Mouse (Mus musculus): Measurements from ENCODE around the gene Mpig6b. TPM values are rescaled to one million over a fixed set of nuclear protein-coding genes. Genes with fewer than 3 reads are reported as not detected.
A peak's percentile ranks its signal among the peaks of the same experiment; 100 is the strongest.

The Mpig6b gene
- polyA plus RNA-seq, 1 experiment from 2014 or later: 0.15 TPM

DNA sequence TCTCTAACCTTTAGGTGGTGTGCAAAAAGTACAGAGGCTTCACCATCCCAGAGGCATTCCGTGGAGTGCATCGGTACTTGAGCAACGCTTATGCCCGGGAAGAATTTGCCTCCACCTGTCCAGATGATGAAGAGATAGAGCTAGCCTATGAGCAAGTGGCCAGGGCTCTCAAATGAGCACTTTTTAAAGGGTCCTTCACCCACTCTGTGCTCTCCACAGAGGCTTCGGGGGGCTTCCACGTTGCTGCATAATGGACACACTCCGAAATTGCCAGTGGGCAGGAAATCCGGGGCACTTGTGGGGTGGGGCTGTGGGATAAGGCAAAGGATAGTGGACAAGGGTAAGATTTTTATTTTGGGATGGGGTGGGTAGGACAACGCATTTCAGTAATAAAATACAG is 7.7 kb downstream of the Mpig6b start:
- H3K9me3 ChIP-seq (replicated peaks; ENCODE audit: control insufficient read depth, low read length, poor library complexity, severe bottlenecking): no peaks in the 10 kb centered on the region
- peaks cover 5% of the 10 kb centered on the region; the same call in 1 of the 2 replicates for H3K36me3 ChIP-seq (ENCODE audit: control insufficient read depth, insufficient read depth, low read length)
- H3K4me1 ChIP-seq (ENCODE audit: control insufficient read depth, insufficient read depth, low read length): peaks cover 15% of the 10 kb centered on the region
- peak overlapping the region; percentile 85 for H3K27ac ChIP-seq (ENCODE audit: low read length)
- H3K4me3 ChIP-seq (ENCODE audit: low read depth, low read length): peak overlapping the region; percentile 80
- WGBS: 69% methylated on average over 9 of the region's 9 CpGs
- H3K27me3 ChIP-seq (ENCODE audit: control insufficient read depth, insufficient read depth, low read depth, low read length): no peaks in the 10 kb centered on the region; the same call in 1 of the 2 replicates
- peak overlapping the region; percentile 76; the same call in 1 of the 2 replicates for H3K9ac ChIP-seq (ENCODE audit: low read depth, low read length)
- peak overlapping the region; percentile 94 for H3K4me2 ChIP-seq (ENCODE audit: low read length)
- 0 out of 2 replicates have a peak, but pooled peaks have one; percentile 0 for ATAC-seq

DNA sequence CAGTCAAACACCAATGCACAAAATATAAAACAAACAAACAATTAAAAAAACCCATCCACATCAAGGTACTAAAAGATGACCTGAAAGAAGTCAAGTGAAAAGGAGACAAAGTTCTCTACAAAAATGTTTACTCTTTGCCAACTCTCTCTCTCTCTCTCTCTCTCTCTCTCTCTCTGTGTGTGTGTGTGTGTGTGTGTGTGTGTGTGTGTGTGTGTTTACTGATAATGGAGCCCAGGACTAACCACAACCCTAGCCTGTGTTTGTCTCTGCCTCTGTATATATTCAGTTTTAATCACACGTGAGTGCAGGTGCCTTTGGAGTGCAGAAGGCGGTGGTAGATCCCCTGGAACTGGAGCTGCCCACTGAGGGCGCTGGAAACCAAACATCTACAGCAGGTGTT is 8.9 kb downstream of the Mpig6b start:
- no peak overlapping the region for H3K4me3 ChIP-seq (ENCODE audit: low read depth, low read length)
- no peak overlapping the region for H3K4me2 ChIP-seq (ENCODE audit: low read length)
- peaks cover 5% of the 10 kb centered on the region; the same call in 1 of the 2 replicates for H3K36me3 ChIP-seq (ENCODE audit: control insufficient read depth, insufficient read depth, low read length)
- 87% methylated on average over 3 of the region's 3 CpGs for WGBS
- H3K4me1 ChIP-seq (ENCODE audit: control insufficient read depth, insufficient read depth, low read length): peaks cover 15% of the 10 kb centered on the region
- no peak overlapping the region for H3K9ac ChIP-seq (ENCODE audit: low read depth, low read length)
- no peaks in the 10 kb centered on the region for H3K27me3 ChIP-seq (ENCODE audit: control insufficient read depth, insufficient read depth, low read depth, low read length)
- no peak overlapping the region for H3K27ac ChIP-seq (ENCODE audit: low read length)
- ATAC-seq: no peak
- no peaks in the 10 kb centered on the region for H3K9me3 ChIP-seq (replicated peaks; ENCODE audit: control insufficient read depth, low read length, poor library complexity, severe bottlenecking)

DNA sequence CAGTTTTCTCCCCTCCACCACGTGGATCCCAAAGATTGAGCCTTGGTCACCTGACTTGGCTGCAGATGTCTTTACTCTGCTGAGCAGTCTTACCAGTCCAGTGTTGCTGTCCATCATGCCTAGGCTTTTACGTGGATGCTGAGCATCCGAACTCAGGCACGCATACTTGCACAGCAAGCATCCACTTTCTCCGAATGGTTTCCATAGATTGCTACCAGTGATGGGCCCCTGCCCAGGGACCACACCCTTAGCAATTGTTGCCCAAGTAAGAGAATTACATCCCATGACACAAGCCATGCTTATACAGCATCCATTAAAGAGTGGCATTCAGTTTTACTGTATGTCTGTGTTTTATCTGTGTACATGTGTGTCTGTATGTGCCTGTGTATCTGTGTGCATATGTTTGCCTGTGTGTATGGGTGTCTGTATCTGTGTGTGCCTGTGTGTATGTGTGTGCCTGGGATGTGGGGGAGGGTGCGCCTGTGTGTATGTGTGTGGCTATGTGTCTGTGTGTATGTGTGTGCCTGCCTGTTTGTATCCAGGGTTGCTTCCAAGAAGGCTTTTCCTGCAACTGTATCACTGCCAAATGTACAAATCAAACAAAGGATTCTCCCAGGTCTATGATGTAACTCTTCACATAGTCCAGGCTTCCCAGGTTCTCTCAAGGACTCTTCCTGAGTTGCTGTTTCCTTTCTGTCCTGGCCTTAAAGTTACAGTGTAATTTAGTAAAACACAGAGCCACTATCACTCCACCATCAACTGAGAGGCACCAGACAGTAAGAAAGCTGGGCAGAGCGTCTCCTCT is 10.1 kb downstream of the Mpig6b start:
- H3K4me3 ChIP-seq (ENCODE audit: low read depth, low read length): no peak overlapping the region
- H3K4me2 ChIP-seq (ENCODE audit: low read length): no peak overlapping the region
- no peaks in the 10 kb centered on the region for H3K9me3 ChIP-seq (replicated peaks; ENCODE audit: control insufficient read depth, low read length, poor library complexity, severe bottlenecking)
- H3K27ac ChIP-seq (ENCODE audit: low read length): no peak overlapping the region
- H3K4me1 ChIP-seq (ENCODE audit: control insufficient read depth, insufficient read depth, low read length): peaks cover 18% of the 10 kb centered on the region
- ATAC-seq: no peak
- H3K27me3 ChIP-seq (ENCODE audit: control insufficient read depth, insufficient read depth, low read depth, low read length): no peaks in the 10 kb centered on the region
- H3K9ac ChIP-seq (ENCODE audit: low read depth, low read length): no peak overlapping the region
- 91% methylated on average over 7 of the region's 7 CpGs for WGBS
- H3K36me3 ChIP-seq (ENCODE audit: control insufficient read depth, insufficient read depth, low read length): no peaks in the 10 kb centered on the region

DNA sequence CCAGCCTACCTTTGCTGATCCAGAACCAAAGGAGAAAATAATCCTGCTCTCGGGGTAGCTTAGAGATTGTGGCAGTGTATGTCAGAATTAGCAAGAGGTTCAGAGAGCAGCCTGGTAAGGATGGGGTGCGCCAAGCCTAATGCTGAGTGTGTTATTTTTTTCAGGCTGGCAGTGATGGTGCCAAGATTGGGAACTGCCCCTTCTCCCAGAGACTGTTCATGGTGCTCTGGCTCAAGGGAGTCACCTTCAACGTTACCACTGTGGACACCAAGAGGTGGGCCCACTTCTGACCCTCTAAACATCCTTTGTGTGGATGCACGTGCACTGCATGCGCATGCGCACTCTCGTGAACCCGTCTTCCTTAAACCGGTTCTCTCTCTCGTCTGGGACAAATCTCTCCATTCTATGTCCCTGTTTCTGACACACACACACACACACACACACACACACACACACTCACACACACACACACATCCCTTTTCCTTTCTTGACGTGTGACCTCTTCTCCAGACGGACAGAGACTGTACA is 13.6 kb downstream of the Mpig6b start:
- WGBS: 69% methylated on average over 12 of the region's 12 CpGs
- Histone ChIP-seq H3K4me2 (ENCODE audit: low read length) (peak overlapping the region; percentile 41), H3K27ac (ENCODE audit: low read length) (0 out of 2 replicates have a peak overlapping the region, but pooled peaks have one; percentile 71), H3K4me3 (ENCODE audit: low read depth, low read length) (no peak overlapping the region), H3K4me1 (ENCODE audit: control insufficient read depth, insufficient read depth, low read length) (peaks cover 11% of the 10 kb centered on the region), H3K27me3 (ENCODE audit: control insufficient read depth, insufficient read depth, low read depth, low read length) (no peaks in the 10 kb centered on the region), H3K36me3 (ENCODE audit: control insufficient read depth, insufficient read depth, low read length) (no peaks in the 10 kb centered on the region), H3K9me3 (replicated peaks; ENCODE audit: control insufficient read depth, low read length, poor library complexity, severe bottlenecking) (no peaks in the 10 kb centered on the region), H3K9ac (ENCODE audit: low read depth, low read length) (no peak overlapping the region)
- ATAC-seq: no peak

DNA sequence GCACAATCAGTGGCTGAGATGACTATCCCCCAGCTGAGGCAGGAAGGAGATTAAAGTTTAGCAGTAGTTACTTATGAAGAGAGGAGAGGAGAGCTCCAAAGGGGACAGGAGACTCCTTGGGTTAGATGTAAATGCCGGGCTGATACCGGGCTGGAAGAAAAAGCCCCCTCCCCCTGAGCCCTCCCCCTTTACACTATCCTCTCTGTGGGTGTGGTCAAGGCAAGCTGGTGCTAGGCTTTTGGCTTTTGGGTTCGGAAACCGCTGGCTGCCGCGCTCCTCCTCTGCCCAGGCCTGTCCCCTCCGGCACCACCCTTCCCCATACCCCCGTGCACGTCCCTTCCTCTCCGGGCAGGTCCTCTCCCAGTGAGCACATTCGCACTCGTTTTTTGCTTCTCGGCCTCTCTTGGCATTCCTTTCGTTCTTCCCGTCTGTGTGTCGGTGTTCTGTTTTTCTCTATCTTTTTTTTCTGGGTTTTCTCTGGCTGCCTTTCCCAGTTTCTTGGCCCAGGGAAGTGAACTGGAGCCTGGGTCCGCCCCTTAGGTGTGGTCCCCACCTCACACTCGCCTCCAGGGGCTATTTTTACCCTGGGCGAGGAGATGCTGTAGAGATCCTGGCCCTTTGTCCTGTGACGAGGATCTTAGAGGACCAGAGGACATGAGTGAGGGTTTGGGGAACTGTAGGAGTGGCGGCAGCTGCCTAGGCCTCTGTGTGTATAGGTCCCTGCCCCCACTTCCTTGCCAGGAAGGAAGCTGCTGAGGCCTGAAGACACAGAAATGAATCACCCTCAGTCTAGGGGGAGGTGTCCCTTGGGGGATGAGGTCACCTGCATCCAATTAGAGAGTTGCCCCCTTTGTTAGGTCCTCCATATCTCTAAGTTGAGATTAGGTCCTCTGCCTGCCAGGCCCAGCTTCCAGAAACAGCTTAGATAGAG is 14.6 kb downstream of the Mpig6b start:
- Histone ChIP-seq H3K9ac (ENCODE audit: low read depth, low read length) (peak overlapping the region; percentile 30), H3K4me2 (ENCODE audit: low read length) (peak overlapping the region; percentile 41), H3K4me1 (ENCODE audit: control insufficient read depth, insufficient read depth, low read length) (peaks cover 11% of the 10 kb centered on the region), H3K9me3 (replicated peaks; ENCODE audit: control insufficient read depth, low read length, poor library complexity, severe bottlenecking) (no peaks in the 10 kb centered on the region), H3K27me3 (ENCODE audit: control insufficient read depth, insufficient read depth, low read depth, low read length) (no peaks in the 10 kb centered on the region), H3K36me3 (ENCODE audit: control insufficient read depth, insufficient read depth, low read length) (no peaks in the 10 kb centered on the region), H3K27ac (ENCODE audit: low read length) (peak overlapping the region; percentile 71), H3K4me3 (ENCODE audit: low read depth, low read length) (peak overlapping the region; percentile 35)
- ATAC-seq: peak; percentile 47
- WGBS: 3% methylated on average over 21 of the region's 21 CpGs

DNA sequence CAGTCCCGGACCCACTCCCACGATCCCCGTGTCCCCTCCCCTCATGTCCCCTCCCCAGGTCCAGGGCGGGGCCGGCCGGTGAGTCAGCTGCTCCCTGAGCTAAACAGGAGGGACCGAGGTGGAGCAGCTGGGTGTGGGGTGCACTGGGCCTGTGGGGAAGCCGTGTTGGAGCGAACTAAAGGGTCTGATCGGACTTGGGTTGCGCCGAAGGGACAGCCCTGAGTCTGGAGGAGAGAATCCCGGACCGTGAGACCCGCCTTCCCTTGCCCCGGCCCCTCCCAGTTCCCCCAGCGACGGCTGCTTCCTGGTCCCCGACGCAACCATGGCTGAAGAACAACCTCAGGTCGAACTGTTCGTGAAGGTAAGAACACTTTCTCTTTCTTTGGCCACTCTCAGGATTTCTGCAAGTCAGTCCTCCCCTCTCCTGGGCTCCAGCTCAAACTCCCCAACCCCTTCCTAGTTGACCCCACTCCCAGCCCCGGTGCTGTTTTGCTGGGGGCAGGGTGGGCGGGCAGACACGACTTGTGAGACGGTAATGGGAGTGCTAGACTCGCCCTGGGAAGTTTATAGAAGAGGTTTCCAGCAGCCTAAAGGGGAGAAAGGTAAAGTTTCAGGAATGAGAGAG is 15.7 kb downstream of the Mpig6b start:
- peak overlapping the region; percentile 41 for H3K4me2 ChIP-seq (ENCODE audit: low read length)
- ATAC-seq: no peak
- 1% methylated on average over 27 of the region's 27 CpGs for WGBS
- H3K9ac ChIP-seq (ENCODE audit: low read depth, low read length): peak overlapping the region; percentile 61
- peak overlapping the region; percentile 75 for H3K27ac ChIP-seq (ENCODE audit: low read length)
- no peaks in the 10 kb centered on the region for H3K27me3 ChIP-seq (ENCODE audit: control insufficient read depth, insufficient read depth, low read depth, low read length)
- H3K36me3 ChIP-seq (ENCODE audit: control insufficient read depth, insufficient read depth, low read length): no peaks in the 10 kb centered on the region
- no peaks in the 10 kb centered on the region for H3K9me3 ChIP-seq (replicated peaks; ENCODE audit: control insufficient read depth, low read length, poor library complexity, severe bottlenecking)
- H3K4me1 ChIP-seq (ENCODE audit: control insufficient read depth, insufficient read depth, low read length): peaks cover 11% of the 10 kb centered on the region
- H3K4me3 ChIP-seq (ENCODE audit: low read depth, low read length): peak overlapping the region; percentile 35

DNA sequence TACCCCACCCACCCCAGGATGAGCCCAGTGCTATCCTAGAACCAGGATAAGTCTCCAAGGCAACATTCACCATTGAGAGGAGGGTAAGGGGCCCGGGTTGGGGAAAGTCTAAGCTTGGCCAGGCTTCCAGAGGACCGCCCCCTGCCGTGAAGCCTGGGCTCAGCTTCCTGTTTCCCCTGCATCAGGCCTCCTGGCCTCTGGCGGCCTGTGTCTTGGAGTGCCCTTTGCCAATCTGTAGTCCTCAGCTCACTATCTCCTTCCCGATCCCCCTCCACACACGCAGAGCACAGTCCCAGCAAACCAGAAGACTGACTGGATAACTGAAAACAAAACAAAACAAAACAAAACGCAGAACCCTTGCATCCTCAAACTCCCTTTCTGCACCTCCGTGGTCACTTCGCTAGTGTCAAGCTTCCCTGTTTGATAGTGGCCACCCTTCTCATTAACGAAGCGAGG is 16.4 kb downstream of the Mpig6b start, which contains the start of gene Clic1:
Gene Clic1, plus strand, starts transcription at position 406 of the 456 bp plus-strand sequence.
- ATAC-seq: no peak
- peaks cover 11% of the 10 kb centered on the region for H3K4me1 ChIP-seq (ENCODE audit: control insufficient read depth, insufficient read depth, low read length)
- H3K4me2 ChIP-seq (ENCODE audit: low read length): peak within 1 kb of the TSS; percentile 41
- H3K4me3 ChIP-seq (ENCODE audit: low read depth, low read length): peak within 1 kb of the TSS; percentile 35
- H3K27ac ChIP-seq (ENCODE audit: low read length): peak within 1 kb of the TSS; percentile 75
- no peaks in the 10 kb centered on the region for H3K9me3 ChIP-seq (replicated peaks; ENCODE audit: control insufficient read depth, low read length, poor library complexity, severe bottlenecking)
- H3K9ac ChIP-seq (ENCODE audit: low read depth, low read length): peak within 1 kb of the TSS; percentile 61
- H3K27me3 ChIP-seq (ENCODE audit: control insufficient read depth, insufficient read depth, low read depth, low read length): no peaks in the 10 kb centered on the region
- 7% methylated on average over 10 of the region's 11 CpGs for WGBS
- no peaks in the 10 kb centered on the region for H3K36me3 ChIP-seq (ENCODE audit: control insufficient read depth, insufficient read depth, low read length)

DNA sequence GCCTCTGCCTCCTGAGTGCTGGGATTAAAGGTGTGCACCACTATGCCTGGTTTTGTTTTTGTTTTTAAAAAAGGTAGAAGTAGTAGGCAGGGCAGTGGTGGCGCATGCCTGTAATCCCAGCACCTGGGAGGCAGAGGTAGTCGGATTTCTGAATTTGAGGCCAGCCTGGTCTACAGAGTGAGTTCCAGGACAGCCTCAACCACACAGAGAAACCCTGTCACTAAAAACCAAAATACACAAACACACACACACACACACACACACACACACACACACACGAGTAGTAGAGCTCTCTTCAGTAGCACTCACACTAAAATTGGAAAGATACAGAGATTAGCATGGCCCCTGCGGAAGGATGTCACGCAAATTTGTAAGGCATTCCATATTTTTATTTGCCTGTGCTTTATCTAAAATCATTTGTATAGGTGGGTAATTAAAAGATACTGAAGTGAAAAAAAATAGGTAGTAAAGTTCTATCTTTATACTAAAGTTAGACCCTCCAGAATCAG is 17.0 kb downstream of the Mpig6b start:
- no peak overlapping the region for H3K9ac ChIP-seq (ENCODE audit: low read depth, low read length)
- peaks cover 11% of the 10 kb centered on the region for H3K4me1 ChIP-seq (ENCODE audit: control insufficient read depth, insufficient read depth, low read length)
- no peak for ATAC-seq
- no peaks in the 10 kb centered on the region for H3K9me3 ChIP-seq (replicated peaks; ENCODE audit: control insufficient read depth, low read length, poor library complexity, severe bottlenecking)
- no peak overlapping the region for H3K4me3 ChIP-seq (ENCODE audit: low read depth, low read length)
- H3K27me3 ChIP-seq (ENCODE audit: control insufficient read depth, insufficient read depth, low read depth, low read length): no peaks in the 10 kb centered on the region
- no peak overlapping the region; the same call in 1 of the 2 replicates for H3K27ac ChIP-seq (ENCODE audit: low read length)
- no peaks in the 10 kb centered on the region for H3K36me3 ChIP-seq (ENCODE audit: control insufficient read depth, insufficient read depth, low read length)
- no peak overlapping the region; the same call in 1 of the 2 replicates for H3K4me2 ChIP-seq (ENCODE audit: low read length)
- WGBS: 74% methylated on average over 5 of the region's 5 CpGs
